Mouse (Mus musculus): ENCODE data around the gene Tspan8.
"Not testable (repeated sequence)": the region's sequence is repeated elsewhere in the genome, so short reads cannot be mapped to it uniquely, and the experiment has no call there.

The Tspan8 gene

GRCm38 (mm10) chr10:115816511-115816910 is at the start of gene Tspan8:
Tspan8 (plus strand) TSS chr10:115816832.
- DNase-seq (ENCODE audit: low read depth, low spot score): no peak

GRCm38 (mm10) chr10:115770032-115770431 is 46.6 kb upstream of the Tspan8 start:
- no peak for DNase-seq (ENCODE audit: low read depth, low spot score)

- DNase-seq (ENCODE audit: low read depth, low spot score): no peak
These were observed 42.2 kb upstream of the Tspan8 start for GRCm38 (mm10) chr10:115774451-115774850.

- no peak for DNase-seq (ENCODE audit: low read depth, low spot score)
These were observed 40.4 kb upstream of the Tspan8 start for GRCm38 (mm10) chr10:115775945-115776905.

GRCm38 (mm10) chr10:115777366-115777765 is 39.3 kb upstream of the Tspan8 start:
- DNase-seq (ENCODE audit: low read depth, low spot score): no peak

GRCm38 (mm10) chr10:115778624-115779023 is 38.0 kb upstream of the Tspan8 start:
- DNase-seq (ENCODE audit: low read depth, low spot score): no peak

- no peak for DNase-seq (ENCODE audit: low read depth, low spot score)
These were observed 36.2 kb upstream of the Tspan8 start for GRCm38 (mm10) chr10:115780239-115781016.

- no peak for DNase-seq (ENCODE audit: low read depth, low spot score)
These were observed 33.4 kb upstream of the Tspan8 start for GRCm38 (mm10) chr10:115783232-115783631.

GRCm38 (mm10) chr10:115790788-115791187 is 25.8 kb upstream of the Tspan8 start:
- no peak for DNase-seq (ENCODE audit: low read depth, low spot score)

- no peak for DNase-seq (ENCODE audit: low read depth, low spot score)
These were observed 20.4 kb upstream of the Tspan8 start for GRCm38 (mm10) chr10:115796072-115796788.

GRCm38 (mm10) chr10:115801464-115801863 is 15.2 kb upstream of the Tspan8 start:
- no peak for DNase-seq (ENCODE audit: low read depth, low spot score)

GRCm38 (mm10) chr10:115803013-115803412 is 13.6 kb upstream of the Tspan8 start:
- DNase-seq (ENCODE audit: low read depth, low spot score): not testable (repeated sequence)

GRCm38 (mm10) chr10:115803765-115804164 is 12.9 kb upstream of the Tspan8 start:
- no peak for DNase-seq (ENCODE audit: low read depth, low spot score)

GRCm38 (mm10) chr10:115805987-115806386 is 10.6 kb upstream of the Tspan8 start:
- no peak for DNase-seq (ENCODE audit: low read depth, low spot score)

- no peak for DNase-seq (ENCODE audit: low read depth, low spot score)
These were observed 7.5 kb upstream of the Tspan8 start for GRCm38 (mm10) chr10:115809169-115809568.

- DNase-seq (ENCODE audit: low read depth, low spot score): no peak
These were observed 5.1 kb upstream of the Tspan8 start for GRCm38 (mm10) chr10:115811519-115811918.

- no peak for DNase-seq (ENCODE audit: low read depth, low spot score)
These were observed 1.8 kb upstream of the Tspan8 start for GRCm38 (mm10) chr10:115814878-115815277.

- DNase-seq (ENCODE audit: low read depth, low spot score): no peak
These were observed 558 bp downstream of the Tspan8 start for GRCm38 (mm10) chr10:115817056-115817724.

GRCm38 (mm10) chr10:115825289-115825688 is 8.7 kb downstream of the Tspan8 start:
- DNase-seq (ENCODE audit: low read depth, low spot score): no peak

GRCm38 (mm10) chr10:115828872-115829271 is 12.2 kb downstream of the Tspan8 start:
- no peak for DNase-seq (ENCODE audit: low read depth, low spot score)

- no peak for DNase-seq (ENCODE audit: low read depth, low spot score)
These were observed 13.1 kb downstream of the Tspan8 start for GRCm38 (mm10) chr10:115829696-115830095.

All from CD4-positive, CD25-positive, alpha-beta regulatory T cell, adult 2 months (primary cell).